Mouse (Mus musculus): Measurements from ENCODE around the gene Tmeff1.

Gene Tmeff1

GRCm38 (mm10) chr4:48564962-48565361 lies 20.0 kb upstream of the Tmeff1 start:
- DNase-seq (ENCODE audit: low read depth, low spot score): no peak

- DNase-seq (ENCODE audit: low read depth, low spot score): no peak
Observed at GRCm38 (mm10) chr4:48576361-48576760, 8.6 kb upstream of the Tmeff1 start.

GRCm38 (mm10) chr4:48577831-48578230 lies 7.1 kb upstream of the Tmeff1 start:
- DNase-seq (ENCODE audit: low read depth, low spot score): no peak

- no peak for DNase-seq (ENCODE audit: low read depth, low spot score)
Observed at GRCm38 (mm10) chr4:48578399-48578798, 6.6 kb upstream of the Tmeff1 start.

GRCm38 (mm10) chr4:48579475-48580110 lies 5.4 kb upstream of the Tmeff1 start:
- no peak for DNase-seq (ENCODE audit: low read depth, low spot score)

GRCm38 (mm10) chr4:48581201-48581600 lies 3.8 kb upstream of the Tmeff1 start:
- DNase-seq (ENCODE audit: low read depth, low spot score): no peak

- no peak for DNase-seq (ENCODE audit: low read depth, low spot score)
Observed at GRCm38 (mm10) chr4:48581993-48582392, 3.0 kb upstream of the Tmeff1 start.

- DNase-seq (ENCODE audit: low read depth, low spot score): no peak
Observed at GRCm38 (mm10) chr4:48582941-48583340, 2.0 kb upstream of the Tmeff1 start.

GRCm38 (mm10) chr4:48585241-48586098 lies 496 bp downstream of the Tmeff1 start:
- peak; percentile 57 for DNase-seq (ENCODE audit: low read depth, low spot score)

- peak; percentile 76 for DNase-seq (ENCODE audit: low read depth, low spot score)
Observed at GRCm38 (mm10) chr4:48586099-48586821, 1.3 kb downstream of the Tmeff1 start.

GRCm38 (mm10) chr4:48587526-48587925 lies 2.6 kb downstream of the Tmeff1 start:
- DNase-seq (ENCODE audit: low read depth, low spot score): no peak

- no peak for DNase-seq (ENCODE audit: low read depth, low spot score)
Observed at GRCm38 (mm10) chr4:48588576-48588975, 3.6 kb downstream of the Tmeff1 start.

GRCm38 (mm10) chr4:48590862-48591261 lies 5.9 kb downstream of the Tmeff1 start:
- DNase-seq (ENCODE audit: low read depth, low spot score): no peak

- DNase-seq (ENCODE audit: low read depth, low spot score): no peak
Observed at GRCm38 (mm10) chr4:48591390-48591789, 6.4 kb downstream of the Tmeff1 start.

- no peak for DNase-seq (ENCODE audit: low read depth, low spot score)
Observed at GRCm38 (mm10) chr4:48592328-48592727, 7.4 kb downstream of the Tmeff1 start.

- DNase-seq (ENCODE audit: low read depth, low spot score): no peak
Observed at GRCm38 (mm10) chr4:48592844-48593243, 7.9 kb downstream of the Tmeff1 start.

GRCm38 (mm10) chr4:48596111-48596510 lies 11.1 kb downstream of the Tmeff1 start:
- no peak for DNase-seq (ENCODE audit: low read depth, low spot score)

GRCm38 (mm10) chr4:48605650-48606049 lies 20.7 kb downstream of the Tmeff1 start:
- no peak for DNase-seq (ENCODE audit: low read depth, low spot score)

GRCm38 (mm10) chr4:48609485-48609884 lies 24.5 kb downstream of the Tmeff1 start:
- DNase-seq (ENCODE audit: low read depth, low spot score): no peak

- DNase-seq (ENCODE audit: low read depth, low spot score): no peak
Observed at GRCm38 (mm10) chr4:48610251-48610650, 25.3 kb downstream of the Tmeff1 start.

GRCm38 (mm10) chr4:48615483-48615882 lies 30.5 kb downstream of the Tmeff1 start:
- no peak for DNase-seq (ENCODE audit: low read depth, low spot score)

GRCm38 (mm10) chr4:48617201-48617600 lies 32.2 kb downstream of the Tmeff1 start:
- DNase-seq (ENCODE audit: low read depth, low spot score): no peak
